Mouse (Mus musculus): ENCODE results near the gene Habp4. TPM values are rescaled to one million over a fixed set of nuclear protein-coding genes. Genes with fewer than 3 reads are reported as not detected.
A peak's percentile ranks its signal among the peaks of the same experiment; 100 is the strongest.

The Habp4 gene
- polyA plus RNA-seq (2012; fragmentation: generic; extraction: Trizol): 19.1 TPM
- long read RNA-seq, experiment 1, transcript Habp4-201 (8 exons, 2,564 nt): major isoform, 20 of 27 reads
- long read RNA-seq, experiment 1, partial matches to known transcripts: 0 of 27 reads
- long read RNA-seq, experiment 1, other reads (novel, unspliced or antisense): 5 of 27 reads
- long read RNA-seq, experiment 2, full-length matches to known transcripts: 125 of 131 reads
- long read RNA-seq, experiment 2, partial matches to known transcripts: 4 of 131 reads
- long read RNA-seq, experiment 2, other reads (novel, unspliced or antisense): 2 of 131 reads

DNA sequence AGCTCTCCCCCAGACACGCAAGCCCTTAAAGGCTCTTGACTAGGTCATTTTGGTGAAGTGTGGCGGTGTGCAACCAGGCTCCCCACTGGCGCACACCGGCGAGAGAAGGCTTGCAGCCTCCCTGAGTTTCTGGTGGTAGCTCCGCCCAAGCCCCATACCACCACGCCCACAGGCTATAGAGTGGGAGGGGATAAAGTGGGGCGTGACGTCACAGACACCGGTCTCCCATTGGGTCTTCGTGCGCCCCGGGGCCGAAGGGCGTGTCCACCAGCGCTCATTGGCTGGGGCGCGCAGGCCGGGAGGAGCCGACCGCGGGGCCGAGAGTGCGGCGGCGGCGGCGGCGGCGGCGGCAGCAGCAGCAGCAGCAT, at the start of gene Habp4:
Habp4 (plus strand) TSS at position 277 of the 368 bp plus-strand sequence.
- peak within 1 kb of the TSS; percentile 91 for H3ac ChIP-seq (ENCODE audit: control insufficient read depth, insufficient read length, low read depth)
- H3K79me3 ChIP-seq (ENCODE audit: low read depth): peaks cover 11% of the 10 kb centered on the region
- no peaks in the 10 kb centered on the region for H3K36me3 ChIP-seq (ENCODE audit: control insufficient read depth, insufficient read depth)
- H3K27me3 ChIP-seq (ENCODE audit: control insufficient read depth, insufficient read depth, insufficient read length): no peaks in the 10 kb centered on the region
- peak within 1 kb of the TSS; percentile 63 for H3K4me3 ChIP-seq (ENCODE audit: insufficient read depth, poor library complexity, severe bottlenecking)
- H3K79me2 ChIP-seq (ENCODE audit: control insufficient read depth, insufficient read depth): peaks cover 24% of the 10 kb centered on the region
- TF ChIP-seq MYOG (IDR thresholded peaks at IDR 0.05; ENCODE audit: control insufficient read depth, extremely low read depth, insufficient read length): no peak
- no peak for TF ChIP-seq CTCF (IDR thresholded peaks at IDR 0.05; ENCODE audit: control insufficient read depth, insufficient read depth, insufficient read length)
- TF ChIP-seq MAX (IDR thresholded peaks at IDR 0.05): no peak
- TF ChIP-seq MYOD1 (IDR thresholded peaks at IDR 0.05; ENCODE audit: control insufficient read depth, insufficient read length, low read depth): no peak
- no peak for TF ChIP-seq CEBPB (IDR thresholded peaks at IDR 0.05; ENCODE audit: low read depth)
- TF ChIP-seq USF1 (IDR thresholded peaks at IDR 0.05; ENCODE audit: low read depth): no peak
- no peak for TF ChIP-seq FOSL1 (IDR thresholded peaks at IDR 0.05; ENCODE audit: insufficient read depth, low read length, poor library complexity, severe bottlenecking)

DNA sequence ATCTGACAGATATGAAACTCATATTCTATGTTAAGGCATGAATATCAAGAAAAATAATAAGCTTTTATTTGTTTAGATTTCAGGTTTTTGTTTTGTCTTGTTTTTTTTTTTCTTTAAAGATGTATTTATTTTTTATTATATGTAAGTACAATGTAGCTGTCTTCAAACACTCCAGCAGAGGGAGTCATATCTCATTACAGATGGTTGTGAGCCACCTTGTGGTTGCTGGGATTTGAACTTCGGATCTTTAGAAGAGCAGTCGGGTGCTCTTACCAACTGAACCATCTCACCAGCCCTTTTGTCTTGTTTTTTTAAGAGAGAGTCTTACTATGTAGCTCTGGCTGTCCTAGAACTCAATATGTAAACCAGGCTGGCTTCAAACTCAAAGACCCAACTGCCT, 44.2 kb upstream of the Habp4 start:
- Histone ChIP-seq H3K4me3 (ENCODE audit: insufficient read depth, poor library complexity, severe bottlenecking) (no peak overlapping the region), H3K79me2 (ENCODE audit: control insufficient read depth, insufficient read depth) (no peaks in the 10 kb centered on the region), H3K27me3 (ENCODE audit: control insufficient read depth, insufficient read depth, insufficient read length) (no peaks in the 10 kb centered on the region), H3K79me3 (ENCODE audit: low read depth) (no peaks in the 10 kb centered on the region), H3ac (ENCODE audit: control insufficient read depth, insufficient read length, low read depth) (no peak overlapping the region), H3K36me3 (ENCODE audit: control insufficient read depth, insufficient read depth) (no peaks in the 10 kb centered on the region)
- TF ChIP-seq FOSL1 (IDR thresholded peaks at IDR 0.05; ENCODE audit: insufficient read depth, low read length, poor library complexity, severe bottlenecking) (no peak), CEBPB (IDR thresholded peaks at IDR 0.05; ENCODE audit: low read depth) (no peak), USF1 (IDR thresholded peaks at IDR 0.05; ENCODE audit: low read depth) (no peak), MYOD1 (IDR thresholded peaks at IDR 0.05; ENCODE audit: control insufficient read depth, insufficient read length, low read depth) (no peak), MAX (IDR thresholded peaks at IDR 0.05) (no peak), MYOG (IDR thresholded peaks at IDR 0.05; ENCODE audit: control insufficient read depth, extremely low read depth, insufficient read length) (no peak), CTCF (IDR thresholded peaks at IDR 0.05; ENCODE audit: control insufficient read depth, insufficient read depth, insufficient read length) (no peak)

DNA sequence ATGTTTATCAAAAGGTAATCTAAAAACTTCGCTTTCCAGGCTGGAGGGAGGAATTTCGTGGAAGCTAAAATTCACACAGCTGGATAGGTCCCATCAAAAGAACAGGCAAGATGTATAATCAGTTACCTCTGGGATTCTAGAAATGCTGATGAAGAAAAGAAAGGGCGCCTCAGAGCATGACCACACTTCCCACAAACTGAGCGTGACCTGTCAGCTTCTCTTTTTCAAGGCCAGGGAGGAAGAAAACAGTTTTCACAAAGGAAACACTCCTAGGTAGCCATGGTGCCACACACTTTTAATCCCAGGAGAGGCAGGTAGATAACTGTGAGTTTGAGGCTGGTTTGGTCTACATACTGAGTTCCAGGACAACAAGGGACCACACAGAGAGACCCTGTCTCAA, 40.9 kb upstream of the Habp4 start:
- H3K27me3 ChIP-seq (ENCODE audit: control insufficient read depth, insufficient read depth, insufficient read length): no peaks in the 10 kb centered on the region
- no peaks in the 10 kb centered on the region for H3K79me2 ChIP-seq (ENCODE audit: control insufficient read depth, insufficient read depth)
- H3K36me3 ChIP-seq (ENCODE audit: control insufficient read depth, insufficient read depth): no peaks in the 10 kb centered on the region
- no peak overlapping the region for H3K4me3 ChIP-seq (ENCODE audit: insufficient read depth, poor library complexity, severe bottlenecking)
- no peak overlapping the region for H3ac ChIP-seq (ENCODE audit: control insufficient read depth, insufficient read length, low read depth)
- TF ChIP-seq CEBPB (IDR thresholded peaks at IDR 0.05; ENCODE audit: low read depth) (no peak), MAX (IDR thresholded peaks at IDR 0.05) (no peak), MYOD1 (IDR thresholded peaks at IDR 0.05; ENCODE audit: control insufficient read depth, insufficient read length, low read depth) (no peak), CTCF (IDR thresholded peaks at IDR 0.05; ENCODE audit: control insufficient read depth, insufficient read depth, insufficient read length) (no peak), MYOG (IDR thresholded peaks at IDR 0.05; ENCODE audit: control insufficient read depth, extremely low read depth, insufficient read length) (no peak)
- H3K79me3 ChIP-seq (ENCODE audit: low read depth): no peaks in the 10 kb centered on the region

DNA sequence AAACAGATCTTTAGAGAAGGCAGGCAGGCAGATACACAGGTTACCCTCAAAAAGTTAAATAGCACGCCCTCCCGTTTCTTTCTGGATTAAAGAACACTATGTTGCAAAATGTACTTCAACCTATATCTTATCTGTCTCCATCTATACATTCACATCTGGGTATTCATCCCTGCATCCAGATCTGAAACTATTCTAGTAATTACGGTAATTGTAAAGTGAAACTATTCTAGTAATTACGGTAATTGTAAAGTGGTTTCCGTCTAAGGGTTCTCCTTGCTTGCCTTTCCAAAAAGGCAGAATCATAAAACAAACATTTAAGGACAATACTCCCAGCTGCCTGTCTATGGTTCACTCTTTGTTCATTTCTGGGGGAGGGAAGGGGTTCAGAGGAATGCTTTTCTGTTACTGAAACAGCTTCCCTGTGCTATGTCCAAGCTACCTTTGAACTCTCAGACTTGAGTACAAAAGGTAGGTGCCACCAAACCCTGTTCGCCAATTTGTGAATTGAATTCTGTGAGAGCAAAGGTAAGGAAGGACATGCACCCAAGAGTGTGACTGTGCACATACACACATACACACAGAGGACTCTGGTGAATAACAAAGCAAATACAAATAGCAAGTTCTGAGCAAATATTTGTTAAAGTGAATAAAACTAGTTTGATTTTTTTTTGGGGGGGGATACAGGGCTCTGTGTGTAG, 38.0 kb upstream of the Habp4 start:
- Histone ChIP-seq H3K4me3 (ENCODE audit: insufficient read depth, poor library complexity, severe bottlenecking) (no peak overlapping the region), H3K36me3 (ENCODE audit: control insufficient read depth, insufficient read depth) (no peaks in the 10 kb centered on the region), H3K79me2 (ENCODE audit: control insufficient read depth, insufficient read depth) (no peaks in the 10 kb centered on the region), H3ac (ENCODE audit: control insufficient read depth, insufficient read length, low read depth) (no peak overlapping the region), H3K27me3 (ENCODE audit: control insufficient read depth, insufficient read depth, insufficient read length) (no peaks in the 10 kb centered on the region), H3K79me3 (ENCODE audit: low read depth) (no peaks in the 10 kb centered on the region)
- TF ChIP-seq MYOD1 (IDR thresholded peaks at IDR 0.05; ENCODE audit: control insufficient read depth, insufficient read length, low read depth): no peak
- no peak for TF ChIP-seq CTCF (IDR thresholded peaks at IDR 0.05; ENCODE audit: control insufficient read depth, insufficient read depth, insufficient read length)
- TF ChIP-seq CEBPB (IDR thresholded peaks at IDR 0.05; ENCODE audit: low read depth): no peak
- TF ChIP-seq MAX (IDR thresholded peaks at IDR 0.05): no peak
- TF ChIP-seq FOSL1 (IDR thresholded peaks at IDR 0.05; ENCODE audit: insufficient read depth, low read length, poor library complexity, severe bottlenecking): no peak
- no peak for TF ChIP-seq USF1 (IDR thresholded peaks at IDR 0.05; ENCODE audit: low read depth)
- no peak for TF ChIP-seq MYOG (IDR thresholded peaks at IDR 0.05; ENCODE audit: control insufficient read depth, extremely low read depth, insufficient read length)

DNA sequence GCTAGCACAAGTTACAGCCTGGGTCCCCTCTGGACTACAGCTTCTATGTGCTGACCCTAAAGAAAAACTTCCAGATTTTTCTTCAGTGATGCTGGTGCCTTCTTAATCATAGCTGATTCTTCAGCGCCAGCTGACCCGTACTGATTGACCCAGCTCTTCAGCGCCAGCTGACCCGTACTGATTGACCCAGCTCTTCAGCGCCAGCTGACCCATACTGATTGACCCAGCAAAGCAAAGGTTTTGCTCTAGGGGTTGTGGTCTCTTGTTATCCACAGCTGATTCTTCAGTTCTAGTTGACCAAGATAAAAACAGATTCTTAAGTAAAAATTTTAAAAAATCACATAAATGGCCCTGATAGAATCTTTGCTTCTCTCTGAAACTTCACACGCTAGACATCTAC, 36.7 kb upstream of the Habp4 start:
- TF ChIP-seq MYOG (IDR thresholded peaks at IDR 0.05; ENCODE audit: control insufficient read depth, extremely low read depth, insufficient read length): no peak
- no peak for TF ChIP-seq MAX (IDR thresholded peaks at IDR 0.05)
- TF ChIP-seq USF1 (IDR thresholded peaks at IDR 0.05; ENCODE audit: low read depth): no peak
- no peak for TF ChIP-seq CEBPB (IDR thresholded peaks at IDR 0.05; ENCODE audit: low read depth)
- TF ChIP-seq CTCF (IDR thresholded peaks at IDR 0.05; ENCODE audit: control insufficient read depth, insufficient read depth, insufficient read length): no peak
- TF ChIP-seq MYOD1 (IDR thresholded peaks at IDR 0.05; ENCODE audit: control insufficient read depth, insufficient read length, low read depth): no peak
- TF ChIP-seq FOSL1 (IDR thresholded peaks at IDR 0.05; ENCODE audit: insufficient read depth, low read length, poor library complexity, severe bottlenecking): no peak
- Histone ChIP-seq H3K27me3 (ENCODE audit: control insufficient read depth, insufficient read depth, insufficient read length) (no peaks in the 10 kb centered on the region), H3K4me3 (ENCODE audit: insufficient read depth, poor library complexity, severe bottlenecking) (no peak overlapping the region)

More for the DNA sequence above, 36.7 kb upstream of the Habp4 start:
- Histone ChIP-seq H3K36me3 (ENCODE audit: control insufficient read depth, insufficient read depth) (no peaks in the 10 kb centered on the region), H3K79me3 (ENCODE audit: low read depth) (no peaks in the 10 kb centered on the region), H3K79me2 (ENCODE audit: control insufficient read depth, insufficient read depth) (no peaks in the 10 kb centered on the region), H3ac (ENCODE audit: control insufficient read depth, insufficient read length, low read depth) (no peak overlapping the region)
